Mouse (Mus musculus): ENCODE measurements around the gene Gpbar1. TPM values are rescaled to one million over a fixed set of nuclear protein-coding genes. Genes with fewer than 3 reads are reported as not detected.

The Gpbar1 gene
- total RNA-seq, 4 experiments from 2014 or later: not detected

GRCm38 (mm10) chr1:74295456-74296171, 17.3 kb downstream of the Gpbar1 start:
- DNase-seq: peak; percentile 91

DNA sequence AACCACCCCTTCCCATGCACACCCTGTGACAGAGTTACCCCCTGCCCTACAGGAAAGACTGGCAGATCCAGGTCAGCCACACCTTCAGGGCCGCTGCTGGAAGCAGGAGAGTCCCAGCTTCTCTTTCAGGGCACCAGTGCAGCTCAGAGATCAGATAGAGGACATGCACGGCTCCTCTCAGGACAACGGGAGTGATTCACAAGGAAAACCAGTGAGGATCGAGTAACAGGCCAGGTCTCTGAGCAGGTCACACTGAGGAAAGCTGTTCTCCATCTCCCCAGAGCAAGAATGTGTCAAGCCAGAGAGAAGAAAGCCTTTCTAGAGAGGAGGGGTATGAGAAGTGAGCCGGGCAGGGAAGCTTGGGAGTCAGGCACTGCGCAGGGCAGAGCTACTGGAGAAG, 18.1 kb downstream of the Gpbar1 start:
- DNase-seq: no peak

DNA sequence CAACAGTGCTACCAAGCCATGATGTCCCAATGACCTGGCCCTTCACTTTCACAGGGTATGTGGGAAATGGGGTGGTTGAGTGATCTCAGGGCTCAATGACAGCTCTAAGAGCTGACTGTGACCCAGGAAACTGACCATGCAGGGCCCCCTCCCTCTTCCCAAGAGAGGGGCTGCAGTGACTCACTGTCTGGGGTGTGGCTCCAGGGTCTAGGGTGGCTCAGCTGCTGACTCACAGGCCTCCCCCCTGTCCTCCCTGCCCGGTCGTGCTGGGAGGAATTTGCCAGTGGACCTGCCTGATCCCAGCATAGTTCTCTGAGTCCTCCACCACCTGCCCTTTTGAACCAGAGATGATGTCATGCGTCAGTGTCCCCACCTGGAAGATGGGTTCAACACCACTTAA, 18.9 kb downstream of the Gpbar1 start:
- DNase-seq: peak; percentile 79

DNA sequence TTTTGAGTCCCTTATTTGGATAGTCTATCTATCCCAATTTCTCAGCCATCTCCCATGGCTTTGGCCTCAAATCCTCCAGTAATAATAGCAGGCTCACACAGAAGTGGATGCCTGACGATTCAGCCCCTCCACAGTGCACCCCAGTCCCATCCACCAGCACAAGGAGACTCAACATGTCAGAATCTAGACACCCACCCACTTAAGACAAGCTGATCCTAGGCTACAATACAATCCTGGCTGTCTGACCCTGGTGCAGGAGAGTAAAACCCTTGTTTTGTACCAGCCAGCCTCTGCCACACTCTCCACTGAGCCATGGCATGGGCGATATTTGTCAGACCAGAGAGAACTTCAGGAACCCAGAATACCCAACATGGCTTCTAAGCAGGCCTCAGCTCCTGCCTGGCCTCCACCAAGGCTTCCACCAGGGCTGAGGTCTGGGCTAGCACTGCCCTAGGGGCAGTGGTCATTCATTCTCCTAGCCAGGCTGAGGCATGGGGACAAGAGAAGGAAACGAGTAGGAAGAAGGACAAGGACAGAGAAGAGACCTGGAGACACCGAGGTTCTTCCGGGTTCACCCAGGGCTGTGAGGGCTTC, 19.9 kb downstream of the Gpbar1 start:
- DNase-seq: no peak

DNA sequence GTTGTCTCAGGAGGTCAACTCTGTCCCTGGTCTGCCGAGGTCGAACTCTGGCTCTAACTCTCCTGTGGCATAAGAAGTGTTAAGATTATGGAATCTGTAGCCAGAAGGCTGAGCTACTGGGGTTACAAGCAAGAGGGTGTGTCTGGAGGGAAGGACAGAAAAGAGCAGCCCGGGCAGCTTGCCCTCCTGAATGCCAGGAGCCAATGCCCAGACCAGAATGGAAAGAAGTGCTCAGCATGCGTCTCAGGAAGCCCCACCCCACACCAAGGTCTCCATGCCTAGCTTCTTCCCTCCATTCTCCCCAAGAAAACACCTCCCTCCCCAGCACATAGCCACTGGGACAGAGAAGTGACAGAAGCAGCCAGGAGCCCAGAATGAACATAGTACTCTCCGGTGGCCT, 20.6 kb downstream of the Gpbar1 start:
- DNase-seq: no peak

- DNase-seq: no peak
Measured at GRCm38 (mm10) chr1:74300347-74301110, 22.2 kb downstream of the Gpbar1 start.

- DNase-seq: no peak
Measured at GRCm38 (mm10) chr1:74302229-74302628, 23.9 kb downstream of the Gpbar1 start.

DNA sequence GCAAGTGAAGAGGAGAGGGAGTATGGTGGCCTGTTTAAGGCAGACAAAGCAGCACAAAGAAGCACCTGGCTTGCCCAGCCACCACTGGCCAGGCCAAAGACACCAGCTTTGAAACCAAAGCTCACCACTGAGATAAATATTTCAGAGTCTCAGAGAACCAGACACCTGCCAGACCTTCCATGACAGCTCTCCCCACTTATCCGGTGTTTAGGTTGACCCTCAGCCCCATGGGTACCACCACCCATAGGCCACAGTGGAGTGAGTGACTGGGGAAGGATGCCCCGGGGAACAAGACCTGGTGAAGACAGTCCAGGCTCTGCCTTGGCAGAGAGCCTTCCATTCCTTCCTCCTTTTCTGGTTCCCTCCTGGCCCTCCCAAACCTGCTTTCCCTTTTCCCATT, 24.5 kb downstream of the Gpbar1 start:
- DNase-seq: no peak

- DNase-seq: peak; percentile 74
Measured at GRCm38 (mm10) chr1:74303509-74304338, 25.4 kb downstream of the Gpbar1 start.

- no peak for DNase-seq
Measured at GRCm38 (mm10) chr1:74304339-74304790, 26.0 kb downstream of the Gpbar1 start.

- no peak for DNase-seq
Measured at GRCm38 (mm10) chr1:74304946-74305345, 26.6 kb downstream of the Gpbar1 start.

- no peak for DNase-seq
Measured at GRCm38 (mm10) chr1:74305522-74305921, 27.2 kb downstream of the Gpbar1 start, which contains the start of gene Tmbim1. TSS of gene Tmbim1 (minus strand) at chr1:74305622.

DNA sequence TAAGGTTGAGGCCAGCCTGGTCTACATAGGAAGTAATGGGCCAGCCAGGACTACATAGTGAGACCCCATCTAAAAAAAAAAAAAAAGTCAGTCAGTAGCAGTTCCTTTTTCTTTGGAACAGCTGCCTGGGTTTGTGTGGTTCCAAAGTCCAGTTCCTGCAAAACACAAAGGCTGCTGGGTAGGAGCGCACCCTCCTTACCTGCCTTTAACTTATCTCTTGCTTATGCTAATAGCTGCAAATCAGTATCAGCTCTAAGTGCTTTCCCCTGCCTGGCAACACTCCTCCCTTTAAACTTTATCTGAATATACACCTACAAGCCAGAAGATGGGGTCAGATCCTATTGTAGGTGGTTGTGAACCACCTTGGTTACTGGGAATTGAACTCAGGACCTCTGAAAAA, 28.8 kb downstream of the Gpbar1 start:
- no peak for DNase-seq

- no peak for DNase-seq
Measured at GRCm38 (mm10) chr1:74308001-74308964, 29.9 kb downstream of the Gpbar1 start.

GRCm38 (mm10) chr1:74309767-74310166, 31.4 kb downstream of the Gpbar1 start:
- no peak for DNase-seq

GRCm38 (mm10) chr1:74313049-74313692, 34.8 kb downstream of the Gpbar1 start:
- no peak for DNase-seq

DNA sequence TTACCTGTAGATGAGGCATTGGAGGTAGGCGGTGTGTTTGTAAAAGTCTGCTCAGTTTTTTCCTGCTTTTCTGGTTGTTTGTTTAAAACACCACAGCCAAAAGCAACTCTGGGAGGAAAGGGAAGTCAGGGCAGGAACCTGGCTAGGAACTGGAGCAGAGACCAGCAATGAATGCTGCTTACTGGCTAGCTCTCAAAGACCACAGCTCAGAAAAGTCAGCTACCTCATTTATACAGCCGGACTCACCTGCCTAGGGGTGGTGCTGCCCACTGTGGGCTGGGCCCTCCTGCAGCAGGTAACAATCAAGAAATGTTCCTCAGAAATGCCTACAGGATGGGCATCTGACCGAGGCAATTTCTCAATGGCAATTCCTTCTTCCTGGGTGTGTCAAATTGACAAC, 36.4 kb downstream of the Gpbar1 start:
- DNase-seq: no peak

GRCm38 (mm10) chr1:74316114-74316827, 37.9 kb downstream of the Gpbar1 start:
- DNase-seq: no peak

DNA sequence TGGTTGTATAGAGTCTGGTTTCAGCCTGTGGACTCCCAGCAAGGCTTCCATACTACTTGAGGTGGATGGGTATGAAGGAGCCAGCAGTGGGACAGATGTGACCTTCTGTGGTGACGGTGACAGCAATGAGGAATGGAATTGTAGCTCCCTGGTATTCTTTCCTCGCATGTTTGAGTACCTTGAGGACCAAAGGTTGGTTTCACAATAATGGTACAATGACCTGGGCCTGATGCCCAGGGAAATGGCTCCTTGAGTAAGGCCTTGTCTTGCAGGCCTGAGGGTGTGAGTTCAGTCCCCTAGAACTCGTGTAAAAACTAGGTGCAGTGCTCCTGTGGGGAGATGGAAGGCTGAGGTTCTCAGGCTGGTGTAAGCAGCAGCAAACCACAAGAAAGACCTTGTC, 40.4 kb downstream of the Gpbar1 start:
- DNase-seq: no peak

DNA sequence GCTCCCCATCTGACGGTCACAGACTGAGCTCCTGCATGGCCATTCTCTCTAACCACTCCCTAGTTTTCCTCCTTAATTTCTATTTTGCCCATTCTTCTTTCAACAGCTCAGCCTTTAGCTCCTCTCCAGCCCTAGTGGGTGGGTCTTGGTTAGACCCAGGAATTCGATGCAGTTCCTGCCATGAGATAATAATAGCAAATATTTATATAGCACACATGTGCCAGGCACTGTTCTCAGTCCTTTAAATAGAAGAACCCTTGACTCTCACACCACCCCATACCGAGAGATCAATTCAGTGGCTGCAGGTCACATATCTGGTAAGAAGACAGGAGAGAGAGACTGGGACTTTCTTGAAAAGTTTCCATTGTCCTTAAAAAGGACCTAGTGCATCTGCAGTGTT, 43.0 kb downstream of the Gpbar1 start:
- no peak for DNase-seq
